Mouse (Mus musculus) T-helper 1 cell (primary cell): Measurements from ENCODE around the gene Snhg11.

Experiments used
- in situ Hi-C: fragments of 300-600 bp; cut with MboI, MseI; formaldehyde crosslinking; loops from one replicate; pipeline ENCODE4 v1.15.1; 2025; ENCODE audit warnings: high pct_unique_total_duplicates

Gene Snhg11

DNA sequence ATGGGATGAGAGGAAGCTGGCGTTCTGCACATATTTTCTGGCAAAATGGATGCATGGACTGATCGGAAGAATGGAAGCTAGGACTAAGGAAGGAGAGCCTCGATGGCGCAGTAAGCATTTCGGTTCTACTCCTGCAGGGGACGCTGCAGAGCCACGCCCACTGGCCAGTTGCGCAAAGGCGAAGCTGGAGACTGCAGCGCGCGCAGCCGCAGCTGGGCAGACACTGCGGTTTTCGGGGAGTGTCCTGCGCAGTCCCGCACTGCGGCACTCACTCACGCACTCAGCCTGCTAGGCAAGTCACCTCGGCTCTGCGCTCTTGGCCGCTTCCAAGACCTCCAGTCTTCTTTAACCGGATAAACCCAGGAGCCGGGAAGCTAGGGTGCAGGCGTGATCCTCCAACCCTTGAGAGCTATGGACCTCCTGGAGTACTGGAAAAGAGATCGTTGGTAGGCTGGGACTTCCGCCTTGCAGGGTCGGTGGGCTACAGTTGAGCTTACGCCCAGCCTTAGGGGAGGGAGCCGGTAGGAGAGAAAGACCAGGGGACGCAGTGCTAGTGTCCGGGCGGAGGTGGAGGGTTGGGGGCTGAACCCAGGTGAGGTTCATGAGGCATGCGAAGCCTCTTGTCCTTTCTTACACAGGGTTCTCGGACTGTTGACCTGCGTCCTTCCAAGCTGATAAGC lies at the start of gene Snhg11:
Gene Snhg11, plus strand, starts transcription at position 196 of the 680 bp plus-strand sequence.
- in situ Hi-C loops: no loop called here

DNA sequence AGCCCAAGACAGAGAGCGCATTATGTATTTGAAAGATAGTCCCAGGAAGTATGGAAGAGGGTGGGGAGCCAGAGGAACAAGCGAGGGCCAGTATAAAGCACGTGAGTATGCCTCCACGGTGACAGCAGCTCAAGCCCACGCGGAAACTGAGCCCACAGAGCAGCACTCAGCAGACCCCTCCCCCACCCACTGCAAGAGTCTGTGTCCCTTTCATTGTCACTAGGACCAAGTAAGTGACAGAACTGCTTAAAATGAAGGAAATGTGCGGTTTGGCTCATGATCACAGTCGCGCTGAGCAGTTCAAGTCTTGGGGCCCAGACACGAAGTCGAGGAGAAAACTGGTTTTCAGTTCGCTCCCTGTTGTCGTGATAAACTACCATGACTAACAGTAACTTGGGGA lies 41.1 kb upstream of the Snhg11 start:
- in situ Hi-C loops: loop anchor here (10.0 kb wide), 1 partner anchor 1420 kb away; no protein-coding TSS in a partner anchor

DNA sequence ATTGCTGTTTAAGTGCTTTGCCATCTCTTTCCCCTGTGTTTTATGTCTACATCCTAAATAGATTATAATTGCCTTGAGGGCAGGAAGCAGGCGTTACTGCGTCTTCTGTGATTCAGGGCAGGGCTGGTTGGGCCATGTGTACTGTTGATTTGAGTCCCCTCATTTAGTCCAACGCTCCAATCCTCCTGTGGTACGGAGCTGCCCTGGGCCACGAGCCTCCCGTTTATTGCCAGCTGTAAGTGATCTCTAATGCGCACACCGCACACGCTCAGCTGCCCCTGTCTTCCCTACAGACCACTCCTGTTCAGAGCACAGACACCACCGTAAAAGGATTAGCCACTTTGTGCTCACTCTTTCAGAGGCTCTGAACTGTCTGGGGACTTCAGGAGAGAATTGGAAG lies 37.7 kb upstream of the Snhg11 start:
- in situ Hi-C loops: loop anchor here (10.0 kb wide), 1 partner anchor 1423 kb away; no protein-coding TSS in a partner anchor

DNA sequence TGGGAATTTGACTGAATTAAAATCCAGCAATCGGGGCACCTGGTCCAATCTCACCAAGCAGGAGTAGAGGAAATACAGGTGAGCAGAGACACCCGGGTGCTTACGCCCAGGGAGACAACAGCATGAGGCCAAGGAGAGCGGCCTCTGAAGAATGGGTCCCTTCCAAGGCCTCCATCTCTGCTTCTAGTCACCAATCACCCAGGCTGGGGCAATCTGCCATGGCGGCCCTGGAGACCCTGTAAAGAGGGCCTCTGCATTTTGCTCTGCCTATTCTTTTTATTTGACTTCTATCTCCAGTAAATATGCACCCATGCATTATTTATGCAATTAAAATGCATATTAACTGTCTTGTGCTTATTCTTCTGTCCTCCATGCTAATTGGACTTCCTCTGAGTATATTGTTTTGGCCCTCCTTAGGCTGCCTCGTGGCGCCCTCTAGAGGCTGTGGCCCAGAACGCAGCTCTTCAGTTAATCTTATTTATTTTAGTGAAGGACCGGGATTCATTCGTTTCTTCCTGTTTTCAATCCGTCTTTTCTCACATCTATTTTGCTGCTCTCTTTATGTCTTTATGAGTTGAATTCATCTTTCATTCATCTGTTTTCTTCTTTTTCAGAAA lies 35.4 kb upstream of the Snhg11 start:
- in situ Hi-C loops: loop anchor here (5.0 to 10.0 kb wide), 2 partner anchors 58 to 1425 kb away; no protein-coding TSS in a partner anchor

DNA sequence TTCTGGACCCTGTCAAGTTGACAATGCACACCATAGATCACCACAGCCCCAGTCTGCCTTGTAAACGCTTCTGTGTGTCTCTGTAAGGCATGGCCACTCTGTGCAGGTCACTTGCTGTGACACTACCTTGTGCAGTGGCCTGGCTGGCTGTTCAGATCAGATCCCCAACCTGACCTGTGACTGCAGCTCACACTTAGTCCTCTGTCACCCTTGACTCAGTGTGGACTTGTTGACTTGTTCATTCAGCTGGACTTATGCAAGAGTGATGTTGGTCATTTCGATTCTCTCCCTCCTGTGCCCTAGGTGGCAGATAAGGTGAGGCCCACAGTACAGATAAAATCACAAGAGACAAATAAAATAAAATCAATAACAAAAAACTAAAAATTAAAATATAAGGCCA lies 34.1 kb upstream of the Snhg11 start:
- in situ Hi-C loops: loop anchor here (5.0 kb wide), 1 partner anchor 59 kb away; no protein-coding TSS in a partner anchor

DNA sequence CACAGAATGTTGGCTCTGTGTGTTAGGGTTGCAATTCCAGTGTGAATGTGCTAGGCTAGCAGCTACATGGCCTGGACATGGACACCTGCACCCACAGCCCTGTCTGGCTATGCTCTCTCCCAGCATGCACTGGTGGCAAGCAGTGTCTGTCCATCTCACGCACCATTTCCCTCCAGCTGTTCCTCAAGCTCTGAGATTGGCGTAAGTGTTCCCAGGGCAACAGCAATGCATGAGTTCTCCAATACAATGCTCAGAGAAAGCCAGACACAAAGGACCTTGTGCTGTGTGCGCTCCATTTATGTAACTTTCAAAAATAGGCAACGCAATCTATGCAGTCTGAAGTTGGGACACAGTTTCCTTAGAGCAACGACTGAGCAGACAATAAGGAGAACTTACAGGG lies 31.9 kb upstream of the Snhg11 start:
- in situ Hi-C loops: loop anchor here (5.0 kb wide), 1 partner anchor 61 kb away; no protein-coding TSS in a partner anchor

DNA sequence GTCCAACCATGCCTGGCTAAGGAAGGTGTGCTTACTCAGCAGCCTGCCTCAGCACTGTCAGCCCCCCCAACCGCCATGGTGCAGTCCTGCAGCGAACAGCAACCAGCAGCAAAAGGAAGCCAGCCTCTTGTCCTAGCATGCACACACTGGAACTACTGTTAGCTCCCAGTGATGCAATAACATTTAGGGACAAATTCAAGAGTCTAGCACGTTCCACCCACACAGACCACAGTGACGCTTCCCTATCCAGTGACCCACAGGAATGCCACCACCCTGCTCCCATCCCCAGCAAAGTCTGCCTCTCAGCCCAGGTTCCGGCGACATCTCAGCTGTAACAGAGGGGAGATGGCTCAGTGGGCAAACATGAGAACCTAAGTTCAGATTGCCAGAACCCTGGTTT lies 29.0 kb upstream of the Snhg11 start:
- in situ Hi-C loops: no loop called here

DNA sequence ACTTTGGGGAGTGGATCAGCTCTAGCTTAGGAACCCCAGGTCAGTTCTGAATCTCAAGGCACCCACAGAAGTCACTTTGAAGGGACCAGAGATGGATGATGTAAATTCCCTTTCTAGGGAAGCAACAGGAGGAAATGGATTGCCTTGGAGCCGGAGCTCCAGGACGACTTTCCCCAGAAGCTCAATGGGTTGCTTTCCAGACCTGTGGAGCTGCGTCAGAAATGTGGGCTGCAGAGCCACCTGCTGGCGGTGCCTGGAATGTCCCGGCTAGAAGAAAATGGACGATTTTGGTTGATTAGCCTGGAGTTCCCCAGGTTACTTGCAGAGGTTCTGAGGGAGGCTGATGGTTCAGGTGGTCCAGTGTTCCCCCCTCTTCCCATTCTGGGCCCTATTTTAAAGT lies 27.6 kb upstream of the Snhg11 start:
- in situ Hi-C loops: no loop called here

DNA sequence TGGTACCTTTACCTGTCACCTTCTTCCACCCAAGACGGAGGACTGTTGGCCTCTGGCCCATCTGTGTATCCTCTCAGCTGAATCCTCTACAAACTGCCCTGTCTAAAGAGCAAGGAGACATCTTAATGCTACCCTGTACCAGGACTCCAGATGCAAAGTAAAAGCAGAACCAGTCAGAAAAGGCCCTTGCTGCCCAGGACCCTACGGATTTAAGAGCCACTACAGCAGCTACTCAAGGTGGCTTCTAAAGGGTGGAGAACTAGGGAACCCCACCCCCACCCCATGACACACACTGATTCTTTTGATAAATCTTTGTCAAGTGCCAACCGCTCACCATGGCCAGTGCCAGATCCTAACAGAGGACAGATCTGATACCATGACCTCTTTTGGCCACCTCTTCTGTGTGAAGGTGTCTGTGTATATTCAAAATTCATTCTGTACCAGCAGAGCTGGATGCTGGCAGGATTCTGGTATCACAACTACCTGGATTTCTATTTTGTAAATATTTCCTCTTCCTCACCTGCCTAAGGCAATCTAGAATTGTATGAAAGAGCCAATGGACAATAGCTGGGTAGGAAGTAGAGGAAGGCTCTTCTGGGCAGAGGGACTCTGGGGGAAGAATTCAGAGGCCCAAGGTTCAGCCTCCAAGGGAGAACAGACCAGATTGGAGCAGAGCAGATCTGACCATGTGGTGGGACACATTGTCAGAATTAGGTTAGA lies 22.5 kb upstream of the Snhg11 start:
- in situ Hi-C loops: loop anchor here (5.0 kb wide), 1 partner anchor 136 kb away; no protein-coding TSS in a partner anchor

DNA sequence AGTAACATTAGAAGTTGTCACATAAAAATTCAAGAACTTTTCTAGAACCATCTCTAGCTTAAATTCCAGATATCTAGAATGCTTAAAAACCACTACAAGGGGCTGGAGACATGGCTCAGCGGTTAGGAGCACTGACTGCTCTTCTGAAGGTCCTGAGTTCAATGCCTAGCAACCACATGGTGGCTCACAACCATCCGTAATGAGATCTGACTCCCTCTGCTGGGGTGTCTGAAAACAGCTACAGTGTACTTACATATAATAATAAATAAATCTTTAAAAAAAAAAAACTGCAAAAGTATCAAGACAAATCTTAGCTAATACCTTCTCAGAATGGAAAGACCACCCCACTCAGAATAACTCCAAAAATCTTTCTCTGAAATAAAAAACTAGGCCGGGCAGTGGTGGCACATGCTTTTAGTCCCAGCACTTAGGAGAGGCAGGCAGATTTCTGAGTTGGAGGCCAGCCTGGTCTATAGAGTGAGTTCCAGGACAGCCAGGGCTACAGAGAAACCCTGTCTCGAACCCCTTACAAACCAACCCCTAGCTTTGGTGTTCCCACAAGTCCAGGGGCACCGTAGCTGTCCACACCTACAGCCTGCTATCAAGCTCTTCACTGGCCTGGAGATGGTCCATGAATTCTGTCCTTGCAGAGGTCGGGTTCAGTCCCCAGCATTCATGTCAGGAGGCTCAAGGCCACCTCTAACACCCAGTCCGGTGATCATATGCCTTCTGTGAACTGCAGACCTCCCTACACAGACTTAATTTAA lies 20.9 kb upstream of the Snhg11 start:
- in situ Hi-C loops: loop anchor here (5.0 kb wide), 1 partner anchor 137 kb away; no protein-coding TSS in a partner anchor

DNA sequence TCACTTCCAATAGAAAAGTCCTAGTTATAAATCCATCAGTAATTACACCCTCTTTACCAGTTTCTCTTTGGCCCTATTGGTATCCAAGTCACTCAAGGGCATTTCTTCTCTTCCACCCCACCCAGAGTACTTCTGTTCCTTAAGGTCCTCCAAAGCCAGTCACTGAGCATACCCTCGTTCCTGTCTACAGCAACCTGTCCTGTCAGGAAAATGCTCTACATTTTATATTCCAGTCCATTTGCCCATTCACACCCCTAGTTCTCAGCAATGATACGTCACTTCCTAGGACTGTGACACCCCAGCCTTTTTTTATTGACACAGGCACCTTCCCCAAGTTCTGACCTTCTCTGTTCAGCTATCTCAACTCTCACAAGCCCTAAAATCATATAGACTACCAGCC lies 20.2 kb upstream of the Snhg11 start:
- in situ Hi-C loops: no loop called here

DNA sequence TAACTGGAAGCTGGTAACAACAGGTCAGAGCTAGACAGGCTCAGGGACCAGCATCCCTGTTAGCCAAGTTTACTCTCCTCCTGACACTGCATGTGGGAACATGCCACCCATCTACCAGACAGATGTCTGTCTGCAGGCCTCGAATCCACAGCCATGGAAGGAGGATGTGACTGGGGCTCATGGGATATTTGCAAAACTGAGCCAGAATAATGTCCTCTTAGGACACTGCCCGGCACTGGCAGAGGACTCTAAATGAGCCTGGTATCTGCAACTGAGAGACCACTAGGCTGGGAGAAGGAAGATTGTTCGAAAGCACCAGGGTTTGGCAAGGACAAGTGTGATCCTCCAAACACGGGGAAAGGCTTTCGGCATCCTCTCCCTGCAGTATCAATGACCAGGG lies 19.3 kb upstream of the Snhg11 start:
- in situ Hi-C loops: no loop called here

DNA sequence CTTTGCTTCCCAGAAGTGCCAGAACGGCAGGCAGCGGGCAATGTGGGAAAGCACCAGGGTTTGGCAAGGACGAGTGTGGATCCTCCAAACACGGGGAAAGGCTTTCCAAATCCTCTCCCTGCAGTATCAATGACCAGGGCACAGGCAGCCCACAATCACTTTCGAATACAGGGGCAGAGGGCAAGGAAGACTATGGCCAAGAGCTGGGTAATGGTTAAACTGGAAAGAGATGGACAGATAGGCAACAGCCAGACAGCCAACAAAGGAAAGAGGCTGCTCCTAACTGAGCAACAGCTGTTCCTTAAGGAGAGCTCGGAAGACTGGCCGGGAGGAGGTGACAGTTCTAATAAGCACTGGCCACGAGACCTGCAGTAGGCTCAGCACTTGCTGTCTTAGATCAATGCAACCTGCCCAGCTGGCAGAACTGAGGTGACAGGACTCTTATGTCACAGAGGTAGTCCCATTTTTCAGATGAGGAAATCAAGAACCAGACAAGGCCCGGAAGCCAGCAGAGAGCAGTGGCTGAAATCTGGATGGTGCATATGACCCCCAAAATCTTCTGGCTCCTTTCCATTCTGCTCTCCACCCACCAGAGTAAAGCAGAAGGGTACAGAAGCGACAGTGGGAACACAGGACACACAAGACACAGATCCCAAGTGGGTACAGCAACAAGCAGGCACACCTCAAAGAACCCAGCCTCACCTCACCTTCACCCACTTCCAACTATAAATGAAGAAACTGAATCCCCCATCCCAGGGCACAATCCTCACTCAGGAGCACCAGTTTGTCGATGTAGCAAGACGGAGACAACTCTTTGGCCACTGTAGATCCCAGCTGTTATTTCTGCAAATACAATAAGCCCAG lies 15.4 kb upstream of the Snhg11 start:
- in situ Hi-C loops: no loop called here

DNA sequence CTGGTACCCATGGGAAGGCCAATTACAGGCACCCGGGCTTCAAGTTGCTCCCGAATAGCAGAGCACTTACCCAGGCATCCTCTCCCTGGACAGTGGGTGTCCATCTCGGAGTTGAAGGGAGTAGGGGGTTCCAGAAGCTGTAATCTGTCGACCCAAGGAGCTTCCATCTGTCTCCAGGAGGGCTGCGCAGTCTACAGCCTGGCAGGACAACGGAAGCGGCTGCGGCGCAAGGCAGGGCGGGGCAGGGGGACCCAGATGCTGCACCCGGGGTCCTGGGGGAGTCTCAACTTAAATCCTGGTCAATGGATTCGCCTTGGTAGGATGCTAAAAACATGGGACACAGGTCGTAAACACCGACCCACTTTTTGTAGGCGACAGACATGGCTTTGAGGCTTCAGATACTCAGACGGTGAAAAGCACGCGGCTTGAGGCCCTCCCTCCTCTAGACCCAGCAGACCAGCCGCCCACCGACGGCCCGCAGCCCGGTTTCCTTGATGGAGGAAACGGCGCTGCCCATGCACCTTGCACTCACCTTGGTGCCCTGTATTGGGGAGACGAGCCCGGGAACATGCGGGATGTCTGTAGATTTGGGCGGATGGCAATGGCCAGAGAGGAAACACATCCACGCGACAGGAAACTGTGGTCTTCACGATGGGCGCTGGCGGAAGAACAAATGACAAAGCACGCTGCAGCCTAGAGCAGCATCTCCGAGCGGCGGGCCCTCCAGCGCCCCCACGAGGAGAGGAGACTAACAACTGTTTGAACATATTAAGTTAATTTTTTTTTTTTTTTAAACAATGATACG lies 14.4 kb upstream of the Snhg11 start:
- in situ Hi-C loops: no loop called here

DNA sequence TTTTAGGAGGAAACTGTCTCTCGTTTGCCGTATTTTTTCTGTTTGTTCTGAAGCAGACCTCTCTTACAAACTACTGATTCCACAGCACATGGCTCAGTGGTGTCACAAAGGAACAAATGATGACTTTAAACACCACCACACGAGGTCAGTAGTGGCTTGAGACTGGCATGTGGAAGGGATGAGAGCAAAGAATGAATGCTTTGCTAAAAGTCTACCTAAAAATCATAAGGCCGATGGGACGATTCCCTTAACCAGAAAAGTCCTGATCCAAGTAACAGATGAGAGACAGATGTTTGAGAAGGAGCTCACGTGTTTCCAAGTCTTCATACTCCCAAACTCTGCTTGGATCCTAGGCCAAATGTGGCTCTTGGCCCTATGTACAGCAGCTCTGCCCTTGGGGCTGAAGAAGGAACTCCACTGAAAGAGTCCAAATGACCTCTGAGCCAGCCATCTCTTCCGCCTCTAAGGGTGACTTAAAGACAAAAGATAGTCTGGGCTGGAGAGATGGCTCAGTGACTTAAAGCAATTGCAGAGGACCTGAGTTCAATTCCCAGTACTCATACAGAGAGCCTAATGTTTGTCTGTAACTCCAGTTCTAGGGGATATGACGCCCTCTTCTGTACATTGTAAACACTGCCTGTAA lies 13.6 kb upstream of the Snhg11 start:
- in situ Hi-C loops: no loop called here

DNA sequence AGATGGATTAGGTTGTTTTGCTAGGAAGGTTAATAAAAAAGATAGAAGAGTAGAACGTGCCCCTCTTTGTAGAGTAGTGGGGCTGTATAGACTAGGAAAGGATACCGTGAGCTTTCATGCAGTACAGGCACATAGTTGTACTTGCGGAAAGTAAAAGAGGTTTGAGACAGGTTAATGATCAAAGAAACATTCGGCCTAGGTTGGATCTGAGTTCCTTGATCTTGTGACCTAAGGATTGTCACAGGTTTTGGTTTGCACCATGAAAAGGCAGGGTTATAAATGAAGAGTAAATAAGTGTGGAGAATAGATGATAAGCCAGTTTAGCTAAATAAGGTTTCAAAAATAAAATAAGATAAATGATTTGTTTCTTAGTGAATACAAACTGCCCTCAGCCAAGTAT lies 11.3 kb upstream of the Snhg11 start:
- in situ Hi-C loops: no loop called here

DNA sequence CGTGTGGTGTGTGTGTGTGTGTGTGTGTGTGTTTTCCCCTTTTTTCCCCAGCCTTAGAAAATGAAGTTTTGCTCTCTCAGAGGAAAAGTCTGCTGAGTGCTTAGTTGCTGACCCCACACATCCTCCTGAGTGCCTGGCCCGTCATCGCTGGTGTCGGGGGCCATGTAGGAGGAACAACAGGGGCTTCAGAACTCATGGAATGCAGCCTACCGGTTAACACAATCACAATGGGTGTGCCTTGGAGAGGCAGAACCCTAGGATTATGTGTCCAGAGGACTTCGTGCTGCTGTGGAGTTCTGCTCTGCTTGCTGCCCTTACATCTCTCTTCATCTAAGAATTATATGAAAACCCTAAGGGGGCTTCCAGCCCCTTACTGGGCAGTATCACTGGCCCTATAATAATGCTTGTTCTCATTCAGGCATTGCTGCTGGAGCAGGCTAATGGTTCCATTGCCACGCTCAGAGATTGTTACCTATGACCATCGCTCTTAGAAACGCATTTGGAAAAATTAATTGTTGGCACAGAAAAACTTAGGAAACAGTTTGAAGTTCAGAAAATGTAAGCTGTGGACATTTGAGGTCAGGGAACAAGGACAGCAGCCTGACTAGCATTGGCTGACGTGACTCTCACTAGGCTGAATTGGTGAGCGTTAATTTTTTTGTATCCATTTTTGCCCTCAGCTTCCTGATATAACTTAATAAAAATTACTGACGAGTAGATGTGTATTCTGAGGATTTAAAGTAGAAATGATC lies 10.2 kb upstream of the Snhg11 start:
- in situ Hi-C loops: no loop called here

DNA sequence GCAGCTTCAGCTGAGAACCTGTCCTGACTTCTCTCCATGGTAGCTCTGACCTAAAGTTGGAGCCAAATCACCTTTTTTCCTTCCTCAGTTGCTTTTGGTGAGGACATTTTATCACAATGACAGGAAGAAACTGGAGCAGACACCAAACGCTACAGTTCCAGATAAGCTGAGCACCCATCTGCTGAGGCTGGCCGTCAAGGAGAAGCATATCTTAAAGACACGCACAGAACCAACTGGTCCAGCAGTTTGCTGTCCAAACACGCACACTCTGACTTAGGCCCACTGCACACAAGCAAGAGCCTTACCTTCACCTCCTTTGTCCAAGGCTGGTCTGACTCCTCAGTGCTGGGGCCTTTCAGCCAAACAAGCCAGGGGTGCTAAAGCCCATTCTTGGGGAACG lies 7.8 kb upstream of the Snhg11 start:
- in situ Hi-C loops: no loop called here

DNA sequence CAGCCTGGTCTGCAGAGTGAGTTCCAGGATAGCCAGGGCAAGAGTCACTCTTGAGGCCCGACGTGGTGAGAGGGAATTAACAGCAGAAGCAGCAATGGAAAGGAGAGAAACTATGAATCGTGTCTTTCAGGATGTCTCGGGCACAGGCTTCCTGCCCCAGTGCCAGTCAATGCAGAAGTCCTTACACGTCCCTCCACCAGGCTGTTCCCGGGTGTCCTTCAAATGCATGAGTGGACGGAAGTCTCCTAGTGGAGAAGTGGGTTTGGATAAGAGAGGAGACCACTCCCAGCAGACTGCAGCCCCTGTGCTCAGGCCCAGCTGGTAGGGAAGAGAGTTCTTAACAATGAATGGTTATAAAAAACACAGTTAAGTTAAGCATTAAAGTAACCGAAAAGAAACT lies 7.1 kb upstream of the Snhg11 start:
- in situ Hi-C loops: no loop called here
